In the genomic region with DNA sequence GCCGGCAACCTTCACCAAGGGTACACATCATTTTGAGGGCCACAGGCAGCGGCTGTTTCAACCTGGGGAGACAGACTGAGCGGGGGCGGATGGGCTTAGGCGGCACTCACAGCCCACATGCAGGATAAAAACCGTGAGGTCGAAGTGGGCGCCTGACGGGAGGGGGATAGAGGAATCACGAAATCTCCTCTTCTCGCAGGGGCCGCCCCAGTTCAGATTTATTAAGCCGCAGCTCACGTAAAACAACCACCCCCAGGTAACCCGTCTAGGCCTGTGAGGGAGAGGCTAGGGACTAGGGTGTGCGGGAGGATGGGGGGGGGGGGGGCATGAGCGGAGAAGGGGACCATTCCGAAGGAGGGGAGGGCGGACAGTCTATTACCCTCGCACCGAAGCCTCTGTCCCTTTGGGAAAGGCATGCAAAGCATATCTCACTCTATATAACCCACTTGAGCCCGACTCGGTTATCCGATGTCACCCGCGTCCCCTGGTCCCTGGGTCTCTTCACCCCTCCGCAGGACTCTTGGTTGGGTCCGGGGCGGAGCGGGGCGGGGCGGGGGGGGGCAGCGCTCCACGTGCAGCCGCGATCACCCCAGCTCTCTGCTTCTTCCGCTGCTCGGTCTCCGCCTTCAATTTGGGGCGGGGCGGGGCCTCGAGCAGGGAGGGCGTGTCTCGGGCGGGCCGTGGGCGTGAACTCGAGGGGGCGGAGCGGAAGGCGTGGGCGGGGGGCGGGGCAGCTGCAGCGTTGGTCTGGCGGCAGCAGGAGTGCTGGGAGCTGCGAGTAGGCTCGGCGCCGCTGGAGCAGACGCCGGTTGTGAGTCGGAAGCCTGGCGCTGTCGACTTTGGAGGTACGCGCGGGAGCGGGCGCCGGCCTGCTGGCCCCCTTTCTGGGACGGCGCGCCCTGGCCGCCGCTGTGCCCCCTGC, we compare ENCODE assay signal across 8 mouse cellular contexts. TPM values are rescaled to one million over a fixed set of nuclear protein-coding genes. Genes with fewer than 3 reads are reported as not detected.
DNase-seq lines count a peak whose midpoint lies in the region; ATAC-seq lines count a peak whose summit lies in the region.

A gene (plus strand): TSS at position 786 of the 922 bp plus-strand sequence.

- peak within 1 kb of the TSS; percentile 94 for H3K27ac ChIP-seq in intestine, embryonic 14.5 days (ENCODE audit: low read depth)

- H3K36me3 ChIP-seq in intestine, embryonic 14.5 days (ENCODE audit: control insufficient read depth, insufficient read depth, low read length): no peaks in the 10 kb centered on the region

- H3K27me3 ChIP-seq in intestine, embryonic 14.5 days (replicated peaks; ENCODE audit: control insufficient read depth, insufficient read depth, low read length): no peaks in the 10 kb centered on the region

- H3K4me3 ChIP-seq in intestine, embryonic 14.5 days (ENCODE audit: low read depth, low read length): peak within 1 kb of the TSS; percentile 77

- peak within 1 kb of the TSS; percentile 73 for H3K9ac ChIP-seq in intestine, embryonic 14.5 days (ENCODE audit: low read length)

- ATAC-seq in intestine, embryonic 14.5 days (replicated peaks; ENCODE audit: low FRiP score, low TSS enrichment, low read depth): peak; percentile 96

- intact Hi-C loops in gastrocnemius, postnatal 14 days (cut with DNase I; ENCODE audit: low total_unique reads): no loop called here
- intact Hi-C loops in left cerebral cortex, postnatal 14 days (cut with DNase I): loop anchor here (2.0 to 10.0 kb wide), 5 partner anchors 84 to 320 kb away; no protein-coding TSS in a partner anchor

- H3K9me3 ChIP-seq in intestine, embryonic 14.5 days (ENCODE audit: control insufficient read depth, low read length): no peaks in the 10 kb centered on the region

- H3K4me2 ChIP-seq in intestine, embryonic 14.5 days (ENCODE audit: low read length): peak within 1 kb of the TSS; percentile 93

- peak; percentile 94 for DNase-seq in adipocyte (ENCODE audit: low spot score)
- peak; percentile 91 for DNase-seq in embryo, embryonic 10 days (ENCODE audit: low spot score)
- peak; percentile 96 for DNase-seq in gastrocnemius, postnatal 14 days
- peak; percentile 98 for DNase-seq in intestine, embryonic 14.5 days (ENCODE audit: low spot score)
- DNase-seq in left cerebral cortex, postnatal 14 days (ENCODE audit: low spot score in 2 of 2): peak; percentile 90 to 92
- DNase-seq in mesoderm, embryonic 11.5 days (ENCODE audit: low read depth, low spot score): peak; percentile 96
- DNase-seq in right cerebral cortex, postnatal 36 days (ENCODE audit: low spot score in 2 of 2): peak; percentile 85 to 87
- DNase-seq in yolk sac, embryonic 10.5 days (ENCODE audit: low spot score): peak; percentile 98

- peaks cover 18% of the 10 kb centered on the region for H3K4me1 ChIP-seq in intestine, embryonic 14.5 days (replicated peaks; ENCODE audit: control insufficient read depth, insufficient read depth, low read length)

- WGBS in intestine, embryonic 14.5 days: under 1% methylated on average over 61 of the region's 75 CpGs

RNA-seq across cellular contexts. Expression of the gene that starts here (rescaled TPM):
- 10 to 100 TPM; 21.4 to 23.6 TPM for total RNA-seq in gastrocnemius, postnatal 14 days (2021)
- 17.5 and 20.4 TPM in 2 replicates for polyA plus RNA-seq in intestine, embryonic 14.5 days (2014; fragmentation: Nextera tagmentation; extraction: Ambion mirVana)
- 10 to 100 TPM; 20.8 to 28.5 TPM for total RNA-seq in left cerebral cortex, postnatal 14 days (2021)

Comparison
In these comparisons a context has a peak if more than half of its experiments do, and no peak if none do; other contexts are left out.
1. Peak in every context shown above with its lines: DNase-seq, ATAC-seq, H3K4me3 ChIP-seq and H3K27ac ChIP-seq.